28 mouse cellular contexts compared by ENCODE assay signal in genomic region chr6:15825236-15825635, GRCm38 (mm10).
"Had no signal": no experiment of that assay in that cellular context is flagged by ENCODE, and none has a peak within 500 bp of the region (broad histone marks: within the 10 kb centered on the region; RNA-seq: fewer than 3 reads in every experiment).

No protein-coding gene starts in this region.

- H3K4me1 ChIP-seq: hindbrain, embryonic 13.5 days; hindbrain, embryonic 15.5 days; kidney, embryonic 15.5 days; limb, embryonic 13.5 days; limb, embryonic 15.5 days; liver, embryonic 12.5 days had no signal

- H3K27ac ChIP-seq: gastrocnemius, adult 2 months; heart, adult 2 months; heart, embryonic 13.5 days; heart, embryonic 15.5 days; hindbrain, embryonic 13.5 days; hindbrain, embryonic 15.5 days; hindbrain, postnatal 0 days; kidney, embryonic 15.5 days; kidney, postnatal 0 days; layer of hippocampus, adult 2 months; limb, embryonic 13.5 days; limb, embryonic 15.5 days; liver, embryonic 12.5 days; liver, embryonic 14.5 days had no signal

- H3K4me2 ChIP-seq: heart, embryonic 11.5 days; heart, embryonic 13.5 days; heart, embryonic 15.5 days; hindbrain, embryonic 13.5 days; hindbrain, embryonic 15.5 days; kidney, embryonic 15.5 days; limb, embryonic 13.5 days; limb, embryonic 15.5 days; liver, embryonic 12.5 days had no signal

- H3K9ac ChIP-seq: heart, embryonic 13.5 days; heart, embryonic 15.5 days; hindbrain, embryonic 13.5 days; hindbrain, embryonic 15.5 days; kidney, embryonic 15.5 days; limb, embryonic 13.5 days; limb, embryonic 15.5 days; liver, embryonic 12.5 days; liver, embryonic 14.5 days had no signal

- H3K9me3 ChIP-seq: heart, embryonic 13.5 days; heart, embryonic 15.5 days; hindbrain, embryonic 13.5 days; hindbrain, embryonic 15.5 days; kidney, embryonic 15.5 days; limb, embryonic 13.5 days; limb, embryonic 15.5 days; liver, embryonic 12.5 days had no signal

- ATAC-seq: hindbrain, postnatal 0 days; intestine, embryonic 16.5 days; liver, embryonic 12.5 days had no signal

- H3K4me3 ChIP-seq: gastrocnemius, adult 2 months; heart, adult 2 months; heart, embryonic 13.5 days; heart, embryonic 15.5 days; hindbrain, embryonic 13.5 days; hindbrain, embryonic 15.5 days; kidney, embryonic 15.5 days; layer of hippocampus, adult 2 months; limb, embryonic 13.5 days; limb, embryonic 15.5 days; liver, embryonic 12.5 days had no signal

- H3K36me3 ChIP-seq: heart, embryonic 13.5 days; heart, embryonic 15.5 days; hindbrain, embryonic 13.5 days; hindbrain, embryonic 15.5 days; kidney, embryonic 15.5 days; limb, embryonic 13.5 days; limb, embryonic 15.5 days; liver, embryonic 12.5 days had no signal

- DNase-seq: gastrocnemius, adult 2 months; gastrocnemius, postnatal 10 days; gastrocnemius, postnatal 36 days; heart, adult 11 months; heart, adult 2 months; heart, postnatal 14 days; heart, postnatal 36 days; kidney, adult 11 months; kidney, adult 2 months; kidney, adult 9 months; kidney, postnatal 14 days; kidney, postnatal 36 days; layer of hippocampus, postnatal 36 days; left cerebral cortex, postnatal 4 days had no signal

- H3K27me3 ChIP-seq: heart, embryonic 13.5 days; heart, embryonic 15.5 days; hindbrain, embryonic 13.5 days; hindbrain, embryonic 15.5 days; kidney, embryonic 15.5 days; limb, embryonic 13.5 days; limb, embryonic 15.5 days; liver, embryonic 12.5 days had no signal
